Mouse (Mus musculus) forebrain, embryonic 12.5 days (tissue): ENCODE results near the gene Spem1. TPM values are rescaled to one million over a fixed set of nuclear protein-coding genes. Genes with fewer than 3 reads are reported as not detected.
A peak's percentile ranks its signal among the peaks of the same experiment; 100 is the strongest.

Experiments
- ATAC-seq: fragments of 200-750 bp; cut with Nextera tagmentation; 2 replicates; pipeline ENCODE4 v1.8.0; 2017; ENCODE audit warnings: moderate TSS enrichment; ENCODE audit not compliant: low FRiP score
- H3K27ac ChIP-seq: fragments of 300-500 bp; sonication (generic); 2 replicates; pipeline ENCODE4 v1.5.1; 2016; ENCODE audit warnings: mild to moderate bottlenecking
- H3K27me3 ChIP-seq: fragments of 300-500 bp; sonication (generic); 2 replicates; pipeline ENCODE4 v1.6.1; 2016; ENCODE audit warnings: mild to moderate bottlenecking
- H3K36me3 ChIP-seq: fragments of 300-500 bp; sonication (generic); replicated peaks from 2 replicates; pipeline ENCODE4 v1.6.1; 2016; ENCODE audit warnings: mild to moderate bottlenecking
- H3K4me1 ChIP-seq: fragments of 300-500 bp; sonication (generic); 2 replicates; pipeline ENCODE4 v1.6.1; 2016
- H3K4me2 ChIP-seq: fragments of 300-500 bp; sonication (generic); 2 replicates; pipeline ENCODE4 v1.6.1; 2016; ENCODE audit warnings: mild to moderate bottlenecking, moderate library complexity
- H3K4me3 ChIP-seq: fragments of 300-500 bp; sonication (generic); replicated peaks from 2 replicates; pipeline ENCODE4 v1.5.1; 2016; ENCODE audit warnings: mild to moderate bottlenecking
- H3K9ac ChIP-seq: fragments of 300-500 bp; sonication (generic); 2 replicates; pipeline ENCODE4 v1.6.1; 2016; ENCODE audit warnings: mild to moderate bottlenecking
- H3K9me3 ChIP-seq: fragments of 300-500 bp; sonication (generic); 2 replicates; pipeline ENCODE4 v1.6.1; 2016
- WGBS: fragments of 180-500 bp; shearing (Covaris S2); methylation state at CpG from one replicate; pipeline ENCODE4 v1.1.7; 2016; 5-methylcytosine and 5-hydroxymethylcytosine counted together
- polyA plus RNA-seq: library from polyadenylated mRNA; unstranded; fragments of >200 nt; fragmentation: Nextera tagmentation; extraction: Ambion mirVana; gene quantifications from 2 replicates; pipeline ENCODE4 v1.2.1, GENCODE M21; 2016

The Spem1 gene
- polyA plus RNA-seq, 1 experiment from 2014 or later, result 0.24 TPM

- peaks cover 33% of the 10 kb centered on the region for H3K4me1 ChIP-seq
- H3K9ac ChIP-seq, result no peak overlapping the region
- no peak overlapping the region for H3K27ac ChIP-seq
- H3K27me3 ChIP-seq, result no peaks in the 10 kb centered on the region
- H3K4me3 ChIP-seq, result no peak overlapping the region
- peaks cover 40% of the 10 kb centered on the region for H3K36me3 ChIP-seq
- WGBS, result 92% methylated on average over 15 of the region's 15 CpGs
- no peak for ATAC-seq
- no peaks in the 10 kb centered on the region for H3K9me3 ChIP-seq
- no peak overlapping the region for H3K4me2 ChIP-seq
Measured at GRCm38 (mm10) chr11:69849884-69850283, 27.9 kb upstream of the Spem1 start.

GRCm38 (mm10) chr11:69849128-69849527 is 27.1 kb upstream of the Spem1 start:
- no peak overlapping the region for H3K9ac ChIP-seq
- H3K4me1 ChIP-seq, result peaks cover 32% of the 10 kb centered on the region
- no peaks in the 10 kb centered on the region for H3K27me3 ChIP-seq
- ATAC-seq, result no peak
- H3K4me3 ChIP-seq, result no peak overlapping the region
- 92% methylated on average over 9 of the region's 9 CpGs for WGBS
- H3K36me3 ChIP-seq, result peaks cover 40% of the 10 kb centered on the region
- no peak overlapping the region for H3K27ac ChIP-seq
- H3K4me2 ChIP-seq, result no peak overlapping the region
- H3K9me3 ChIP-seq, result no peaks in the 10 kb centered on the region

DNA sequence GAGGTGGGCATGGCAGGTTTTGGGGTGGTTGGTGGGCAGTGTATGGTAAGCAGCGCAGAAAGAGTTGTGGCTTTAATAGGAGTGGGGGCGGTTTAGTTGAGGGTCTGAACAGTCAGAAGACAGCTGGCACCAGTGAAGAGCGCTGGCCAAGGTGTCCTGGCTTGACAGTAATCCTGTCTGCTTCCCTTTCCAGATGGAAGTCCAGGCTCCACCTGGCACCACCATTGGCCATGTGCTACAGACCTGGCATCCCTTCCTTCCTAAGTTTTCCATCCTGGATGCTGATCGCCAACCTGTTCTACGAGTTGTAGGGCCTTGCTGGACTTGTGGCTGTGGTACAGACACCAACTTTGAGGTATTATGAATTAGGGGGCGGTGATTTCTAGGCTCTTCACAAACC is 26.0 kb upstream of the Spem1 start:
- H3K27me3 ChIP-seq, result no peaks in the 10 kb centered on the region
- H3K27ac ChIP-seq, result no peak overlapping the region
- no peak for ATAC-seq
- whole genome bisulfite sequencing, result 95% methylated on average over 6 of the region's 6 CpGs
- H3K36me3 ChIP-seq, result peaks cover 40% of the 10 kb centered on the region
- peak overlapping the region; percentile 67 for H3K4me3 ChIP-seq
- peak overlapping the region; percentile 61 for H3K4me2 ChIP-seq
- H3K9me3 ChIP-seq, result no peaks in the 10 kb centered on the region
- H3K4me1 ChIP-seq, result peaks cover 32% of the 10 kb centered on the region
- H3K9ac ChIP-seq, result peak overlapping the region; percentile 82; the same call in 1 of the 2 replicates

GRCm38 (mm10) chr11:69846738-69847688 is 25.0 kb upstream of the Spem1 start:
- no peaks in the 10 kb centered on the region for H3K27me3 ChIP-seq
- peak overlapping the region; percentile 96 for H3K27ac ChIP-seq
- H3K4me2 ChIP-seq, result peak overlapping the region; percentile 61
- H3K36me3 ChIP-seq, result peaks cover 40% of the 10 kb centered on the region
- peak; percentile 39 for ATAC-seq
- peak overlapping the region; percentile 82 for H3K9ac ChIP-seq
- H3K4me3 ChIP-seq, result peak overlapping the region; percentile 67
- no peaks in the 10 kb centered on the region for H3K9me3 ChIP-seq
- peaks cover 32% of the 10 kb centered on the region for H3K4me1 ChIP-seq
- 16% methylated on average over 34 of the region's 37 CpGs for WGBS

GRCm38 (mm10) chr11:69846198-69846680 is 24.3 kb upstream of the Spem1 start, which contains the start of gene Plscr3:
Gene Plscr3, plus strand, starts transcription at chr11:69846376.
- Histone ChIP-seq H3K36me3 (peaks cover 33% of the 10 kb centered on the region), H3K27ac (peak within 1 kb of the TSS; percentile 96), H3K9me3 (no peaks in the 10 kb centered on the region), H3K4me2 (peak within 1 kb of the TSS; percentile 61), H3K9ac (peak within 1 kb of the TSS; percentile 82), H3K27me3 (no peaks in the 10 kb centered on the region), H3K4me3 (peak within 1 kb of the TSS; percentile 67), H3K4me1 (peaks cover 32% of the 10 kb centered on the region)
- WGBS, result under 1% methylated on average over 38 of the region's 38 CpGs
- peak; percentile 91 for ATAC-seq

DNA sequence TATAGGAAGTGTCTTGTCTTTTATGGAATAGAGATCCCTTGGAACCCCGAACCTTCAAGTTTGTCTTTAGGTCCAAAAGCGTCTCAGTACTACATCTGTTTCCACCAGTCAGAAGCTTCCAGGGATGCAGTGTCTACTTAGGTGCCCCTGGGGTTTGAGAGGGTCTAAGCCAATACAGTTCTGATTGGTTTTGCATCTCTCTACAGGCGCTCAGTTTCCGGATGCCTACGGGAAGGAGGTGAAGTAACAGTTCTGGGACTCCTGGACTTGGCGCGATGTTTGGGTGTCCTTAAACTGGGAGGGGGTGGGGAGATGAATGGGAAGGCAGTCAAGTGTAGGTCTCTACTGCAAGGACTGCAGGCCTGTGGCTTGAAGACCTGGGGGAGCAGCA is 16.7 kb upstream of the Spem1 start:
- peaks cover 43% of the 10 kb centered on the region for H3K4me1 ChIP-seq
- WGBS, result under 1% methylated on average over 7 of the region's 7 CpGs

GRCm38 (mm10) chr11:69837952-69838713 is 16.2 kb upstream of the Spem1 start, which contains the start of gene Tmem256:
Gene Tmem256, plus strand, starts transcription at chr11:69838514.
- WGBS, result under 1% methylated on average over 34 of the region's 34 CpGs
- Histone ChIP-seq H3K27me3 (peaks cover 7% of the 10 kb centered on the region), H3K27ac (peak within 1 kb of the TSS; percentile 96), H3K4me3 (peak within 1 kb of the TSS; percentile 87), H3K4me2 (peak within 1 kb of the TSS; percentile 80), H3K4me1 (peaks cover 46% of the 10 kb centered on the region), H3K36me3 (peaks cover 8% of the 10 kb centered on the region), H3K9me3 (no peaks in the 10 kb centered on the region), H3K9ac (peak within 1 kb of the TSS; percentile 94)
- peak; percentile 88 for ATAC-seq

More for the DNA sequence above, 16.7 kb upstream of the Spem1 start:
- Histone ChIP-seq H3K4me2 (peak overlapping the region; percentile 80), H3K27ac (peak overlapping the region; percentile 77), H3K27me3 (peaks cover 4% of the 10 kb centered on the region), H3K4me3 (peak overlapping the region; percentile 87), H3K9ac (peak overlapping the region; percentile 67), H3K36me3 (peaks cover 2% of the 10 kb centered on the region; the same call in 1 of the 2 replicates), H3K9me3 (no peaks in the 10 kb centered on the region)
- no peak for ATAC-seq

DNA sequence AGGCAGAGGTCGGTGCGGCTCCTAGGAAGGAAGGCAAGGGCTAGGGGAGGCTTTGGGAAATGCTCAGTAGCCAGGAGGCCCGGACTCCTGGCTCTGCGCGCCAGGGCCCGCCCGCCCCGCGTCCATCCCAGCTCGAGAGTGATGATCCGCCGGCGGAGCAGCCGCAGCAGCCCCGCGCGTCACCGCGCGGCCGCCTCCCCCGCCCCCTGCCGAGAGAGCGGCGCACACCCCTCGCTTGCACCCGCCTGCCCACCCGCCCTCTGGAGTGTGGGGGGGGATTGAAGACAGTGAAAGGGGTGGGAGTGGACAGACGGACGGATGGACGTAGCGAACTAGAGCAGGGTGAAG is 15.6 kb upstream of the Spem1 start, which contains the start of gene Nlgn2:
TSS of gene Nlgn2 (minus strand) at position 181 of the 348 bp plus-strand sequence.
- peak within 1 kb of the TSS; percentile 94 for H3K9ac ChIP-seq
- under 1% methylated on average over 30 of the region's 32 CpGs for WGBS
- H3K4me2 ChIP-seq, result peak within 1 kb of the TSS; percentile 80
- H3K4me3 ChIP-seq, result peak within 1 kb of the TSS; percentile 87
- peak within 1 kb of the TSS; percentile 96 for H3K27ac ChIP-seq
- H3K4me1 ChIP-seq, result peaks cover 46% of the 10 kb centered on the region
- peaks cover 13% of the 10 kb centered on the region for H3K36me3 ChIP-seq
- H3K9me3 ChIP-seq, result no peaks in the 10 kb centered on the region
- ATAC-seq, result peak; percentile 66; the same call in 1 of the 2 replicates
- H3K27me3 ChIP-seq, result peaks cover 7% of the 10 kb centered on the region

DNA sequence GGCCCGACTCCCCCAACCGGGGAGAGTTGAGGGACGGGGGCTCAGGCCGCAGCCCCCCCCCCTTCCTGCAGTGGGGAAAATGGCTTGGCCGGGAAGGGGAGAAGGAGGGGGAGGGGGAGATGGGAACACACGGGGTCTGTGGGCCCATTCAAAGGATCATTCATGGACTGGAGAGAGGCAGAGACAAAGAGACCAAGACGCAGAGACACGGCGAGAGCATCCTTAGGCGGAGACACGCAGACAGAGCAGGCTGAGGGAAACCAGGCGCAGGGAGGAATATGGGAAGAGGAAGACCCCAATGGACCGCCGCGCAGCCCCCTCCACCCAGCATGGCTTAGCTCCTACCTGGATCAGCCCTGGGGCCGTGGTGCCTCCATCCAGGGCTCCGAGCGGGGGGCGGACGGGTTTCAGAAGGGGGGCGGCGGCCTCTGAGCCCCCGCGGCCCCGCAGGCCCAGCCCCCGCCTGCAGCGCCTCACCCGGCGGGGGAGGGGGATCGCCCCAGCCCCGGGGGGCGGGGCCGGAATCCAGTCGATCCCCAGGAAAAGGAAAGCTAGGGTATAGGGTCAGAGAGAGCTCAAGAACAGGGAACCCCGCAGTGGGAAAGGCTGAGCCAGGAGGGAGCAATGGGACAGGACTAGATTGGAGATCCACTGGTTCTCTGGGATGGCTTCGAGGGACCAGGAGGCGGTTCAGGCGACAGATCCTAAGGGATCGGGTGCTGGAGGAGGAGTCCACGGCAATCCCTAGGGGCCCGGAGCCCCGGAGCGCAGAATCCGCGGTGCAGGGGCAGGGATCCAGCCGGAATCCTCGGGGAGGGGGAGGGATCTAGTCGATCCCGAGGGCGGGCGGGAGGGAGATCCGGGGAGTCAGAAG is 15.0 kb upstream of the Spem1 start:
- Histone ChIP-seq H3K36me3 (peaks cover 19% of the 10 kb centered on the region), H3K4me3 (peak overlapping the region; percentile 87), H3K9ac (peak overlapping the region; percentile 94), H3K9me3 (no peaks in the 10 kb centered on the region), H3K27ac (peak overlapping the region; percentile 96), H3K4me1 (peaks cover 46% of the 10 kb centered on the region), H3K27me3 (peaks cover 7% of the 10 kb centered on the region), H3K4me2 (peak overlapping the region; percentile 80)
- ATAC-seq, result peak; percentile 8
- WGBS, result 1% methylated on average over 42 of the region's 52 CpGs

DNA sequence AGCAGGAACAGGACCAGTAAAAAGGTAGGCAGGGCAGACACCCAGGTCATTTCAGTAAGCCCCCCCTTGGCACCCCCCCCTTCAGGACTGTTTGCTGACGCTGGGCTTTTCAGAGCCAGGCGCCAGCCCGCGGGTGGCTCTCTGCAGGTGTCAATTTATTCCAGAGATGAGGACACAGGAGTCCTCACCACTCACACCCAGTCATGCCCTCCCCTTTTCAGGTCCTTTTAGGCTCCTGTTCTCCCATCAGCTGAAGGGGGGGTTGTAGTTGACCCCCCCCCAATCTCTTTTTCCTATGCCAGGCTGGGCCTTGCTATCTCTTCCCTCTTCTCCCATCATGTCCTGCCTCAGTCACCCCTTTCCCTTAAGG is 14.0 kb upstream of the Spem1 start:
- peak overlapping the region; percentile 80 for H3K4me2 ChIP-seq
- H3K27ac ChIP-seq, result peak overlapping the region; percentile 96
- no peak for ATAC-seq
- peaks cover 46% of the 10 kb centered on the region for H3K4me1 ChIP-seq
- H3K27me3 ChIP-seq, result peaks cover 7% of the 10 kb centered on the region
- 5% methylated on average over 4 of the region's 4 CpGs for WGBS
- H3K4me3 ChIP-seq, result peak overlapping the region; percentile 87
- H3K9me3 ChIP-seq, result no peaks in the 10 kb centered on the region
- H3K9ac ChIP-seq, result peak overlapping the region; percentile 94
- H3K36me3 ChIP-seq, result peaks cover 27% of the 10 kb centered on the region

- Histone ChIP-seq H3K4me3 (peak overlapping the region; percentile 87), H3K27ac (peak overlapping the region; percentile 96), H3K27me3 (peaks cover 7% of the 10 kb centered on the region), H3K4me1 (peaks cover 46% of the 10 kb centered on the region), H3K36me3 (peaks cover 27% of the 10 kb centered on the region), H3K9ac (peak overlapping the region; percentile 94), H3K9me3 (no peaks in the 10 kb centered on the region), H3K4me2 (peak overlapping the region; percentile 80)
- WGBS, result 1% methylated on average over 9 of the region's 9 CpGs
- no peak for ATAC-seq
Measured at GRCm38 (mm10) chr11:69835326-69835965, 13.5 kb upstream of the Spem1 start.
